Mouse (Mus musculus) MEL (cell line): Measurements from ENCODE around the gene Wnt1.

Experiments used
- CTCF ChIP-seq, 3 experiments: IDR thresholded peaks in 2 of 3; conservative IDR thresholded peaks in 1 of 3; 2 replicates each; pipeline ENCODE4 v1.5.1; 2011 to 2012; ENCODE audit warnings: low read length in 3 of 3, low read depth in 2 of 3, mild to moderate bottlenecking in 2 of 3, improper control_type of control experiment in 1 of 3, inconsistent platforms in 1 of 3, mixed read lengths in 1 of 3, moderate library complexity in 1 of 3; ENCODE audit not compliant: control insufficient read depth in 1 of 3, insufficient read depth in 1 of 3, poor library complexity in 1 of 3, severe bottlenecking in 1 of 3
- KAT2A ChIP-seq: conservative IDR thresholded peaks from 2 replicates; pipeline ENCODE4 v1.6.1; 2012; ENCODE audit warnings: low read depth, low read length, improper control_type of control experiment, inconsistent platforms
- MEF2A ChIP-seq: IDR thresholded peaks from 2 replicates; pipeline ENCODE4 v1.6.1; 2014; ENCODE audit warnings: low read depth, mild to moderate bottlenecking, inconsistent platforms, low read length, improper control_type of control experiment; ENCODE audit not compliant: poor library complexity, insufficient replicate concordance, severe bottlenecking; ENCODE audit errors: extremely low read depth
- TAL1 ChIP-seq: IDR thresholded peaks from 2 replicates; pipeline ENCODE4 v1.6.1; 2012; ENCODE audit warnings: mild to moderate bottlenecking, inconsistent platforms, low read length, moderate library complexity, mixed read lengths

- no peak for TF ChIP-seq TAL1
- no peak for TF ChIP-seq KAT2A
- no peak for TF ChIP-seq MEF2A
- no peak for TF ChIP-seq CTCF (IDR thresholded peaks at IDR 0.05 in 2 of 3, conservative IDR thresholded peaks at IDR 0.05 in 1 of 3; ENCODE audit: control insufficient read depth in 1 of 3, insufficient read depth in 1 of 3, low read depth in 2 of 3, low read length in 3 of 3, poor library complexity in 1 of 3, severe bottlenecking in 1 of 3)
These were observed 43.6 kb downstream of the Wnt1 start for GRCm38 (mm10) chr15:98833281-98833680.
